Mouse (Mus musculus) ZHBTc4 (cell line): ENCODE data around the gene Fam173a.

Source experiments
- DNase-seq: peaks from one replicate; pipeline ENCODE4 v3.0.0-alpha.2; 2011; ENCODE audit warnings: low read depth, low spot score

Gene Fam173a

DNA sequence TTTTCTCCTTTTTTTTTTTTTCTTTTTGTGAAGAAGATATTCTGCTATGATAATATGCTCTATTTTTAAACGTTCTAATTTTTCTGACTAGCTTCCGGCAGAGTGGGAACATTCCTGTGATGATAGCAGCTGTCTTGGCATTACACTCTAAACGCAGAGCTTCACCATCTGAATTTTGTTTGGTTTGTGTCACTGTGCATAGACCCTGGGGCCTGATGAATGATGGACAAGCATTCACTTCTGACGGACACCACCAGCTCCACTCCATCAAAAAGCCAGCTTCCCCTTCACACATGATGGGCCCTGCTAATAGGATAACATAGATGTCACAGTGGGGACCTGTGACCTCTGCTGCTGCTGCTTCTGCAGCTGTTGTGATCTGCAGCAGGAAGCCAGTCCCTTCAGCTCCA is 31.1 kb downstream of the Fam173a start:
- DNase-seq = no peak

DNA sequence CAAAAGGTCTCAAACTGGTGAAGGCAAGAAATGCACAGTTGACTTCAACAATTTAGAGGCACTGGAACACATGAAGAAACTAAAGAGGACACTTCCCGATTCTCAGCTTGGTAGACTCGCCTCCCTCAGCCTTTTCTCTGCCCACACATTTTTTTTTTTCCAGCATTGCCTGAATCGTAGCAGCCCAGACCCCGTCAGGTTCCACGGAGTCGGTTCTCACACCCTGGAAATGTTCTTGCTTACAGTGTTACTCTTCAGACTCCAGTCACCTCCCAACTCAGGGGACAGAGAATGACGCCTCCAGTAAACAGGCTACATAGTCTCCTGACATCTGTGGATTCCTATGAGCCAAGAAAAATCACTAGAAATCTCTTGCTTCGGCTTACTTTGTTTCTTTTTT is 32.6 kb downstream of the Fam173a start:
- DNase-seq = no peak

DNA sequence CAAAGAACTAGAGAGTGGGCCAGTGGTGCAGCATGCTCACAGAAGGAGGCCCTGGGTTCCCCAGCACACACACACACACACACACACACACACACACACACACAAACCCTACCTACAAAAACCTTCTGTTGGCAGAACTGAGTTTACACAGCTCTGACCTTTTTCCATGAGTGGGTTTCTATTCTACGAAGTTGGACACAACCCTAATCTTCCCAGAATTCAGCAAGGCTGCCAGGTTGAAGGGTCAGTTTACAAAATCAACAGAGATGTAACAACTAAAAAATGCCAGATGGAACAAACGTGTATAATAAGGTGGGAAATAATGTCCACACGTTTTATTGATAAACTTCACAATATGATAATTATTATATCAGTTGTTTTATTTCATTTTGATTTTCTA is 35.0 kb downstream of the Fam173a start:
- no peak for DNase-seq

DNA sequence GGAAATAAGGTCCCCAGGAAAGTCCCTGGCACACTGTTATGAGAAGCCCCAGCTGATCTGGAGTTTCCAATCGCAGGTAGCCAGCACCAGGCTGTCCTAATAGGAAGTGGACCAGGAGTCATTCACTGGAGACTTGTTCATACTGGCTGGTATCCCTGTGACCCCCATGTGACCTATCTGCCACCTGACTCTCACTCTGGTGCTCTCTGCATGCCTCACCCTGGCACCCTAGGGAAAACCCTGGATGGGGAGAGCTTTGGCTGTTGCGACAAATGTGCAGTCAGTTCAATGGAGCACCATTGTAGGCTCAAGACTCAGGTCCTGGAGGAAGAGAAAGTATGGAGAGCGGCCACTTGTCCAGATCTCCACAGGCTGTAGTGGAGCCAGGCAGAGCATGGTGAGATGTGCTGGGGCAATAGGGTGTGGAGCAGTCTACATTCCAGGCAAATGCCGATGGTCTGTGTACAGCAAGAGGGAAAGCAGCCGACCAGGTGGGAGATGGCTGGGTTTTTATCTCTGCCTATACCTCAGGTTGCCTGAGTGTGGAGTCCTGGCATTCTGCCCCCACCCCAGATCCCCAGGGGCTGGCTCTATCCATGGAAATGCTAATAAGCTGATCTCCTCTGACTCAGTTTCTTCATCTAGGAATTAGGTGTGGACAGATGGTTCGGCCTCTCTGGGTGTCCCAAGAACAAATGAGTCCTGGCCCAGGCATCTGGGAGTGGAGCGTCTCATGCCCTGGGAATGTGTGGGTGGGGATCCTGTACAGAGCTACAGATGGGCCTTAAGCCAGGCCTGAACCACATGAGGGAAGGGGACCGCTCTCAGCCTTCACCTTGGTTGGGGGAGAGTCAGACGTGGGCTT is 36.1 kb downstream of the Fam173a start:
- DNase-seq = peak; percentile 93

DNA sequence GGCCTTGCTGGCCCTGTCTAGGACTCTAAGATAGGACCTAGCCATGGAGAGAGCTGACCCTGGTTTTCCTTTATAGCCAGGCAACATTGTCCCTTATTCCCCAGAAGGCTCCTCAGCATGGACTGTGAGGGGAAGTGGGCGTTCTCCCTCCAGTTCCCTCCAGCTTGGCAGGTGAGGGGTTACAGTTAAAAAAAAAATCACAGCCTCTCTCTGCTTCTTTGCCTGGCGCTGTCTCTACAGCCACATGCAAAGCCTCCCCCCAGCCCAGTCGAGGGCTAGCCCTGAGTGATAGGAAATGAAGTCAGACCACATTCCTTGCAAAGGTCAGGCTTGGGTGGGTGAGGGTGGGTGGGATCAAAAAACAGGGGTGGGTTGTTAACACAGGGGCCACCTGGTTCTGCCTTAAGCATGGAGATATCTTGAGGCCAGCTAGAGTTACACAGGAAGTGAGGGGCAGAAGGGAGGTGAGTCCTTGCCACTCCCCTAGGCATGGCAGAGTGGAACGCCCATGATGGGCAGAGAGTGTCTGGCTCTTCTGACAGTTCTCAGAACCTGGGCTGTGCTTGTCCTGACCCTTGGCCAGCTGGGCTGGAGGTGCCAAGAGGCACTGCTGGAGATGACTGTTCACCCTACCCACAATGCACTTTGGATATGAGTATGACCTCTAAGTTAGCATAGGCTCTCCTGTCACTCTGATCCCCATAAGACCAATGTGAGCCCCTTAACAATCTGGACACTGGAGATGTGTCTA is 36.9 kb downstream of the Fam173a start:
- DNase-seq = peak; percentile 70

DNA sequence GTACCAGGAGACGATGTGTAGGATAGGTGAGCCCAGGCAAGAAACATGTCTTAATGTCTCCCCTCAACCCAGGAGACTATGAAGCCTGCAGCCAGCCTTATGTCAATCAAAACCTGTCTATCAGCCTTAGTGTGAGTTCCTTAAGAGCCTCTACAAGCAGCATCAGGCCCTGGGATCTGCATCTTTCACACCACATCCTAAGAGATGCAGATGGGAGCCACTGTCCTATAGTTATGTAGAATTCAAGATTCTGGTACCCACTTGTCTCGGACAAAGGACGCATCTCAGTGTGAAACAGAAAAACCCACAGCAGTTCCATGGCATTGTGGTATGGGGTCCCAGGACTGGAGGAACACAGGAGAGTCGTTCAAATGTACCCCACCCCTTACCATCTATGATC is 37.6 kb downstream of the Fam173a start:
- DNase-seq = peak; percentile 58

DNA sequence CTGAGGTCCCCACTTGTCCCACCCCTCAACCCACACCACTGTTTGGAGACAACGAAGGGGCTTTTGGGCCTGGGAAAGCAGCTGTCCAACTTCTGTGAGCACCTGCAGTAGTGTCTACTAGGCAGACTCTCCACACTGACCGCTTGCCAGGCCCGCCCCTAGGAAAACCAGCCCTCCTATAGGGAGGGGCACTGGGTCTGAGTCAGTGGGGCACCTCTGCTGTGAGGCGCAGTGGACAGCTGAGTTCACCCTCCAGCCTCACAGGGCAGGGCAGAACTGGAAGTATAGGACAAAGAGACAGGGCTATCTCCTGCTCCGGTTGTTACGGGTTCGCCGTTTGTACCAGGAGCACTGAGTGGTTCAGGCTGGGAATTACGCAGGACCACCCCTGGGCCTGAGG is 38.5 kb downstream of the Fam173a start, which contains the start of gene Msln:
TSS of gene Msln (minus strand) at position 138 of the 400 bp plus-strand sequence.
- no peak for DNase-seq

DNA sequence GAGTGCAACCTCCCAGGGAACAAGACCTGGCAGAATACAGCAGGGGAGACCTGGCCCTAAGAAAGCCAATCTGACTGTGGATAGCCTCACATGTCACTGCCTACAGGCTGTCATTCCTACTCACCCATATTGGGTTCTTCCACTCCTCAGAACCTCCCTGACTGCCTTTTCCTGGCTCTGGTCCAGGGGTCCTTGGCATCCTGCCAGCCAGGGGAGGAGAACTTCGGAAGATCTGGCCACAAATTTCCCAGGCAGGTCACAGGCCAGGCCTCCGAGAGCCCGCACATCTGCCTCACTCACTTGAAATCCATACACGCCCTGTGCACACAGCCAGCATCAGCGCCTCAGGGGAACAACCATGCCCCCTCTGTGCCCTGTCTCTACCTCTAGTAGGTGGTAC is 41.3 kb downstream of the Fam173a start:
- no peak for DNase-seq

DNA sequence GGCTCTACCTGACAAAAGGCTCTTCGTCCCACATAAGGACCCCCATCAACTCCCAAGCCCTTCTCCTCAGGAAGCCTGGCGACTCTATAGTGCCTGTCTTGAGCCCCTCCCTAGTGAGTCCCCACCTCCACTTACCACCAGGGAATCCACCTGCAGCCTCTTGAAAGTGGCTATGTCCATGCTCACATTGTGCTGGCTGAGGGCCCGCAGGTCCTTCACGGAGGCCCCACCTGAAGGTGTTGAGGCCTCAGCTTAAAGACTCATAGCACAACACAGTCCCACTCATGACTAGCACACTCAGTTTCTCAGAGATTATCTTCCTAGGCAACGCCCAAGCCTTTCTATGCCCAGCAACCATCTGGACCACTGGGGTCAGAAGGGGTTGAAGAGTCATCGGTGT is 43.4 kb downstream of the Fam173a start:
- DNase-seq = no peak

DNA sequence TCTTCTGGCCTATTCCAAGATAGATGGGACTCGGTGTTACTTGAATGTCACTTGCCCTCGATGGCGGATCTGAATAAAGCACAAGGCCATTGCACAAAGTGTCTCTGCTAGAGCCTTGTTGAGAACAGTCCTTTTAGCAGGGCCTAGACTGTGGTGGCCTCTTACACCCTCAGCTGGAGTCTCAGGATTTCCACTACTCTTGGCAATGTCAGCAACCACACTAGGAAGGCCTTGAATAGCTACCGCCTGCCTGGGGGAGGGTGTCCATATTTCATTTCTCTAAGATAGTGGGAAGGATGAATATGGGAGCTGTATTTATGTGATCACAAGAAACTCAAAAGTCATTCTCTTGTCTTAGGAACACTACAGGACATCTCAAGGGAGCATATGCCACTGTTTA is 44.5 kb downstream of the Fam173a start:
- DNase-seq = no peak

DNA sequence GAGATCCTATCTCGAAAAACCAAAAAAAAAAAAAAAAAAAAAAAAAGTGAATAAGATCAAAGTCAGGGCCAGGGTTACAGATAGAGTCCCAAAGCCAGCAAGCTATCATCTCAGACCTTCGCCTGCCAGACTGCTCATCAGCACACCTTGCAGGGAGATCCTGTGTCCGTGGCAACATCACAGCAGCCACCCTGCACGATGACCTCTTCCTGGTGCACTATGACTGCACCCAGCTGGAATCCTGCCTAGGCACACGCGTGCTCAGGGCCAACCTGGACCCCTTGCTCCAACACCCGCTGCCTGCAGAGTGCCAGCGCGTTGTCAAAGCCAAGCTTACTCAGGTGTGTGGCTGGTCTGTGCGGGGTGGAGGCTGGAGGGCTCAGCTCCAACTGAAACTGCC is 48.4 kb downstream of the Fam173a start:
- no peak for DNase-seq

DNA sequence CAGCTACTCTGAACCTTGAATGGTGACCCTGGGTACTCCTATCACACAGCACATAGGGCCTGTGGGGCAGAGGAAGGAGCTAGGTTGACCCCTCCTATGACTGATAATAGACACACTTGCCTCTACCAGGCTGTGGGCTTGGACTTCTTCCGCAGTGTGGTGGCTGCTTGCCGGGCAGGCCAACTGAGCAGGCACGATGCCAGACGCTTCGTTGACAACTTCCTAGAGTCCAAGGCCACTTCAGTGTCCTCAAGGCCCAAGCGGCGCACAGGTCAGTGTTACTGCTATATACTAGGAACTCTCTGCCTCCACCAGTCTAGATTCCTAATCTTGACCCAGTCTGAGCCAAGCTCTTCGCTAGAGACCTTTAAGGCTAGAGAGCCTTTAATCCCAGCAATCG is 48.9 kb downstream of the Fam173a start:
- DNase-seq = no peak

DNA sequence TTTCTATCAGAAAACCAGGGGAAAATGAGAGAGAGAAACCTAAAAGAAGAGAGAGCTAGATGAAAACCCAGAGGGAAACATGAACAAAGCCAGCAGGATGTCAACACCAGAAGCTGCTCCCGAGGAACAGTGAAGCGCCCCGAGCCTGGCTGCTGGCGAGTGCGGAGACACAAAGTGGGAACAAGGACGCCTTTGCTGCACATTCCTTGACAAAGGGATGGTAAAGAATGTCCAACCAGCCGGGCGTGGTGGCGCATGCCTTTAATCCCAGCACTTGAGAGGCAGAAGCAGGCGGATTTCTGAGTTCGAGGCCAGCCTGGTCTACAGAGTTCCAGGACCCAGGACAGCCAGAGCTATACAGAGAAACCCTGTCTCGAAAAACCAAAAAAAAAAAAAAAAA is 51.2 kb downstream of the Fam173a start:
- DNase-seq = peak; percentile 72
